Mouse (Mus musculus): Measurements from ENCODE around the gene Arid1a. TPM values are rescaled to one million over a fixed set of nuclear protein-coding genes. Genes with fewer than 3 reads are reported as not detected.
A peak's percentile ranks its signal among the peaks of the same experiment; 100 is the strongest.

Arid1a gene
- polyA plus RNA-seq, 1 experiment, result 52.1 TPM

DNA sequence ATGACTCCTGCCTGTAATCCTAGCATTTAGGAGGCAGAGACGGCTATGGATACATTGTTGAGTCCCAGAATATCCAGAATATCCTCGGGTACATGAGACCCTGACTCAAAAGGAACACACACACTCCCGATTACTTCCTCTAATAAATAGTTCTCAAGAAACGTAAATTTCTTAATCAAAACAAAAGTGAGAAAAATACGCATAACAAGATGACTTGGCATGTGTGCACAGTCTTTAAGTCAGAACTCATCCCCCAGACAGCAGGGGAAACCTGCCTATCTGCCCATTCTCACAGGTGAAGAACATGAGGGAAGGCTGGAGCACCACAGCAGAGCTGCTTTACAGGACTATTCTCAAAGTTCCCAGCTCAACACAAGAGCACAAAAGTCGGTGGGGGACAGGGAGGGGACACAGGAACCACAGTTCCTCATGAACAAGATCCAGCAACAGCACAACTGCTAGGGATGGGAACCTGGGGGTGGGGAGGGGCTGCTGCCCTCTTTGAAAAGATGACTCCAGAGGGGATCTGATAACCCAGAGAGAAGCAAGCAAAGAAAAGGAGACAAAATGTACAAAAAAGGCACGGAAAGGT, 6.3 kb downstream of the Arid1a start:
- Histone ChIP-seq H3K4me3 (ENCODE audit: insufficient read depth, low read length) (peak overlapping the region; percentile 73), H3K4me1 (ENCODE audit: control insufficient read depth, insufficient read depth, low read length) (peaks cover 15% of the 10 kb centered on the region), H3K27ac (ENCODE audit: insufficient read depth, low read length) (no peak overlapping the region)
- TF ChIP-seq POLR2A (IDR thresholded peaks at IDR 0.05; ENCODE audit: low read depth, low read length) (no peak), CTCF (IDR thresholded peaks at IDR 0.05; ENCODE audit: borderline replicate concordance, insufficient read depth, low read length) (no peak)

DNA sequence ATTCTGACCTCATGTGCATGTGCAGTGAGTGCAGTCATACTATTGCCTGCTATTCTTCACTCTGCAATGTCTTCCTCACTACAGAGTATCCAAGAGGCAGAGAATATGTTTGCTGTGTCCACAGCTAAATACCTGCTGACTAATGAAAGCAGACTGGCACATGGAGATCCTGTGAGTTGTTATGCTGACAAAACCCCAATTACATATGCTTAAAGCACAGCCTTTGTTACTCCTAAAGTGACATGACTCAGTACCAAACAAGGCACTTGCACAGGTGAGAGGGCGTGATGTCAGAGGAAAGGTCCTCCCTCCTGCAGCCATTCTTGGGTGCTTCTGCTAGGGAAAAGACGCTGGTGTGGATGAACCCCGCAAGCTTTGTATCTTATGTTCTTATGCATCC, 21.3 kb downstream of the Arid1a start:
- TF ChIP-seq CTCF (IDR thresholded peaks at IDR 0.05; ENCODE audit: borderline replicate concordance, insufficient read depth, low read length) (no peak), POLR2A (IDR thresholded peaks at IDR 0.05; ENCODE audit: low read depth, low read length) (no peak)
- Histone ChIP-seq H3K4me3 (ENCODE audit: insufficient read depth, low read length) (no peak overlapping the region), H3K4me1 (ENCODE audit: control insufficient read depth, insufficient read depth, low read length) (peaks cover 3% of the 10 kb centered on the region), H3K27ac (ENCODE audit: insufficient read depth, low read length) (no peak overlapping the region)

DNA sequence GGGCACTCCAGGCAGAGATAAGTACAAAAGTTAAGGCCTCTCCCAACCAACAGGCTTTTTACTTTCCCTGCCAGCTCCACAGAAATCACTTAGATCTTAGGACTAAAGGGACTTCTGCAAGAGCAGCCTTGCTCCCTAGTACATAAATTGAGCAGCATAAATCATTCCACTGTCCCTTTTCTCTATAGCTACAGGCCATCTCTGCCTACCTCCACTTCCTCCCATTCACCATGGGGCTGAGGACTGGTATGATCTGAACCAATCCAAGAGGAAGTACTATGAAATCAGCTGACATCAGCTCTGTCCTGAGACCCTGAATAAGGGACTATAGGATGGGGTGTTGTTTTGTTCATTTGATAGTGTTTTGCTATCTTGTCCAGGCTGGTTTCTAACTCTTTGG, 26.4 kb downstream of the Arid1a start:
- Histone ChIP-seq H3K4me1 (ENCODE audit: control insufficient read depth, insufficient read depth, low read length) (peaks cover 14% of the 10 kb centered on the region), H3K27ac (ENCODE audit: insufficient read depth, low read length) (peak overlapping the region; percentile 3; the same call in 1 of the 2 replicates), H3K4me3 (ENCODE audit: insufficient read depth, low read length) (no peak overlapping the region; the same call in 1 of the 2 replicates)
- TF ChIP-seq CTCF (IDR thresholded peaks at IDR 0.05; ENCODE audit: borderline replicate concordance, insufficient read depth, low read length), result no peak
- no peak for TF ChIP-seq POLR2A (IDR thresholded peaks at IDR 0.05; ENCODE audit: low read depth, low read length)

DNA sequence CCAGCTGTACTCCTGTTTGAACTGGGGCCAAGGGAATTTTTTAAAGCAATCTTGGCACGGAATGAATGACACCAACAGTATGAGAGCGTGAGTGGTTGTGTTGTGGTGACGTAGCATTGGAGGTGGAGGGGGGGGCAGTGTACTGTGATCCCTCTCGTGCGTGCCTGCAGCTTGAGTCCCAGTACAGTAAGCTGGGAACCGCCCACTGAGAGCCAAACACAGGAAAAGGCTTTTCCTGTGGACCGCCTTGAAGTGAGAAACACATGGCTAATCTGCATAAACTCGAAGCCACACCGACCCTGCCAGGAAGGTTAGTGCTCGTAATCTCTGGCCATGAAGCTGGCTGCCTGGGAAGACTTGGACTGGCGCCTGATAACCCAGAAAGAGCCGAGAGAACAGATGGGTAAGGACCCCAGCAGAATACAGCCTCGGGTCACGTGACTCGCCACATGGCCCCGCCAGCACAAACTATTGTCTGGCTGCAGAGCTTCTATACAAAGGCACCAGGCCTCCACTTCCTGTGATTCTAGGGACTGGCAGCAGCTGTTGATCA, 27.0 kb downstream of the Arid1a start:
- Histone ChIP-seq H3K27ac (ENCODE audit: insufficient read depth, low read length) (peak overlapping the region; percentile 3; the same call in 1 of the 2 replicates), H3K4me3 (ENCODE audit: insufficient read depth, low read length) (no peak overlapping the region; the same call in 1 of the 2 replicates), H3K4me1 (ENCODE audit: control insufficient read depth, insufficient read depth, low read length) (peaks cover 14% of the 10 kb centered on the region)
- no peak for TF ChIP-seq CTCF (IDR thresholded peaks at IDR 0.05; ENCODE audit: borderline replicate concordance, insufficient read depth, low read length)
- TF ChIP-seq POLR2A (IDR thresholded peaks at IDR 0.05; ENCODE audit: low read depth, low read length), result no peak

DNA sequence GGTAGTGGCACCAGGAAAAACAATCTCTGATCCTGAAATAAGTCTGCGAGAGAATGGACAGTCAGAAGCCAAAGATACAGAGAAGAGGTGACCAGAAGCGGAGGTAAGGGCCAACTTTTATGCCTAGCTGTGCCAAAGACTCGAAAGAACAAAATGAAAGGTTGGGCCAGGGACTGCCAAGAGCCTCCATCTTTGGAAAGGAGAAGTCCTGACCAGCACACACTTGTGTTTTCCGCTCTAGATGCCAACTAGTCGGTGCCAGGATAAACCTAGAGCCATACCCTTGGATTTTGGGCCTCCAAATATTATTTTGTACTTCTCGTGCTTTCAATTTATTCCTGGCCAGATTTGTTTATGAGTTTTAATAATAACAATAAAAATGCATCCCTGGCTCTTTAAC, 27.6 kb downstream of the Arid1a start:
- no peak for TF ChIP-seq CTCF (IDR thresholded peaks at IDR 0.05; ENCODE audit: borderline replicate concordance, insufficient read depth, low read length)
- TF ChIP-seq POLR2A (IDR thresholded peaks at IDR 0.05; ENCODE audit: low read depth, low read length), result no peak
- H3K4me3 ChIP-seq (ENCODE audit: insufficient read depth, low read length), result no peak overlapping the region
- no peak overlapping the region for H3K27ac ChIP-seq (ENCODE audit: insufficient read depth, low read length)
- H3K4me1 ChIP-seq (ENCODE audit: control insufficient read depth, insufficient read depth, low read length), result peaks cover 14% of the 10 kb centered on the region

DNA sequence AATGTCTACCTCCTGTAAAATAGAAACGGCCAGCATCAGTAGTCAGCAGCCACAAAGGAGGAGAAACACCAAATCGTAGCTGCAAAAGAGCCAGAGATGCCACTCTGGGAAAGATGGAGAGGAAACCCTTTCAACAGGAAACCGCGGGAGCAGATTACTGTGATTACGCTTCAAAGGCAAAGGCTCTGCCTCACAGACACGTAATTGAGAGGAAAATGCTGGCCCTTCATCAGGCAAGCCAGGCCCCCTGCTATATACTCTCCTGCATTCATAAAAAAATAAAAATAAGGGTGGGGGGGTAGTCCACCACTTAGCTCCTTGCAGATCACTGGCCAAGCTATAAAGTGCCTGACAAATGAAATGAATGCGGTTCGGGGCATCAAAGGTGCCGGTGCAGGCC, 28.3 kb downstream of the Arid1a start:
- Histone ChIP-seq H3K4me3 (ENCODE audit: insufficient read depth, low read length) (no peak overlapping the region), H3K27ac (ENCODE audit: insufficient read depth, low read length) (no peak overlapping the region), H3K4me1 (ENCODE audit: control insufficient read depth, insufficient read depth, low read length) (peaks cover 14% of the 10 kb centered on the region)
- TF ChIP-seq POLR2A (IDR thresholded peaks at IDR 0.05; ENCODE audit: low read depth, low read length) (no peak), CTCF (IDR thresholded peaks at IDR 0.05; ENCODE audit: borderline replicate concordance, insufficient read depth, low read length) (no peak)

DNA sequence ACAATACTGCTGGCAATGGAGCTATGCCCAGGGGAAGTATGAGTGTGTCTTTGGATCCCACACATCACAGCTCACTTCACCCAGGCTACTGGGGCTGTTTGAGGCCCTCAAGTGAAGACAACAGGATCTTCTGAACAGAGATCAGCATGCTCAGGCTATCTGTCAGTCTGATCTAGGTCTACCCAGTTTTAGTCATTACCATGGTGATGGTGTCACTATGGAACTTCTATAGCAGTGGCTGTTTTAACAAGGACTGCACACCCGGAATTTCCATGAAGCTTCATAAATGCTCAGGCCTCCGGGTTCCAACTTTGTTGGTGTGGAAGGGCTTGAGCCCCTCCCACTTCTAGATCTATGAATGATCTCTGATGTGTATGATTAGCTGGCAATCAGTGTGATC, 30.9 kb downstream of the Arid1a start:
- H3K4me1 ChIP-seq (ENCODE audit: control insufficient read depth, insufficient read depth, low read length), result peaks cover 14% of the 10 kb centered on the region
- no peak overlapping the region for H3K4me3 ChIP-seq (ENCODE audit: insufficient read depth, low read length)
- H3K27ac ChIP-seq (ENCODE audit: insufficient read depth, low read length), result no peak overlapping the region
- TF ChIP-seq POLR2A (IDR thresholded peaks at IDR 0.05; ENCODE audit: low read depth, low read length) (no peak), CTCF (IDR thresholded peaks at IDR 0.05; ENCODE audit: borderline replicate concordance, insufficient read depth, low read length) (no peak)

DNA sequence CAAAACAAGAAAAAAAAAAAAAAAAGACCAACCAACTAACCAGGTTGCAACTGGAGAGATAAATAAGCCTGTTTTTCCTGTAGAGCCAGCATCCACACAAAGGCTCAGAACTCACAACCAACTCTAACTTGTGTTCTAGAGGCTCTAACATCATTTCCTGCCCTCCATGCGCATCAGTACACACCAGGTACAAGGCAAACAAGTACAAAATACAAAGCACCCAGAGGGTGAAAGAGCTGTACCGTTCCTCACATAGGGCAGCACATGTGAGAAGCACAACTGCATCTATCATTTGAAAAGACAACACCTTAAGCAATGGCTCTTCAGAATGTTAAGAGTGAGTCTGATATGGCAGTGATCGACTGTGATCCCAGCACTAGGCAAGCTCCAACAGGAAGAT, 36.8 kb downstream of the Arid1a start:
- Histone ChIP-seq H3K4me3 (ENCODE audit: insufficient read depth, low read length) (no peak overlapping the region), H3K4me1 (ENCODE audit: control insufficient read depth, insufficient read depth, low read length) (no peaks in the 10 kb centered on the region), H3K27ac (ENCODE audit: insufficient read depth, low read length) (no peak overlapping the region)
- TF ChIP-seq POLR2A (IDR thresholded peaks at IDR 0.05; ENCODE audit: low read depth, low read length) (no peak), CTCF (IDR thresholded peaks at IDR 0.05; ENCODE audit: borderline replicate concordance, insufficient read depth, low read length) (no peak)

DNA sequence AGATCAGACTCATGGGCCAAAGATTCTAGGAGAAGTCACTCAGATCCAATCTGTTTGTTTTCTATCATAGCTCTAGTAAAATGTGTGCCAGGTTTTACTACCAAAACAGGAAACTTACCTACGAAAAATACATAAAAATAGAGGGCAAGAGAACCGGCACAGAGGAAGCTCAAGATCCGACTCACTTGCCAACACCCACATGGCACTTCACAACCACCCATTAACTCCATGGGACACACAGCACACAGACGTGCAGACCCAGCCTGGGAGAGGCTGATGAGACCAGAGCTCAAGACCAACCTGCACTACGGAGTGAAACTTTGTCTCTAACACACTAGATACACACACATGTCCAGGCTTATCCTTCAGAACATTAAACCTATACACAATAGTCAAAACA, 43.8 kb downstream of the Arid1a start:
- no peak overlapping the region for H3K4me3 ChIP-seq (ENCODE audit: insufficient read depth, low read length)
- TF ChIP-seq POLR2A (IDR thresholded peaks at IDR 0.05; ENCODE audit: low read depth, low read length), result no peak
- no peak for TF ChIP-seq CTCF (IDR thresholded peaks at IDR 0.05; ENCODE audit: borderline replicate concordance, insufficient read depth, low read length)
- peaks cover 4% of the 10 kb centered on the region; the same call in 1 of the 2 replicates for H3K4me1 ChIP-seq (ENCODE audit: control insufficient read depth, insufficient read depth, low read length)
- H3K27ac ChIP-seq (ENCODE audit: insufficient read depth, low read length), result no peak overlapping the region

DNA sequence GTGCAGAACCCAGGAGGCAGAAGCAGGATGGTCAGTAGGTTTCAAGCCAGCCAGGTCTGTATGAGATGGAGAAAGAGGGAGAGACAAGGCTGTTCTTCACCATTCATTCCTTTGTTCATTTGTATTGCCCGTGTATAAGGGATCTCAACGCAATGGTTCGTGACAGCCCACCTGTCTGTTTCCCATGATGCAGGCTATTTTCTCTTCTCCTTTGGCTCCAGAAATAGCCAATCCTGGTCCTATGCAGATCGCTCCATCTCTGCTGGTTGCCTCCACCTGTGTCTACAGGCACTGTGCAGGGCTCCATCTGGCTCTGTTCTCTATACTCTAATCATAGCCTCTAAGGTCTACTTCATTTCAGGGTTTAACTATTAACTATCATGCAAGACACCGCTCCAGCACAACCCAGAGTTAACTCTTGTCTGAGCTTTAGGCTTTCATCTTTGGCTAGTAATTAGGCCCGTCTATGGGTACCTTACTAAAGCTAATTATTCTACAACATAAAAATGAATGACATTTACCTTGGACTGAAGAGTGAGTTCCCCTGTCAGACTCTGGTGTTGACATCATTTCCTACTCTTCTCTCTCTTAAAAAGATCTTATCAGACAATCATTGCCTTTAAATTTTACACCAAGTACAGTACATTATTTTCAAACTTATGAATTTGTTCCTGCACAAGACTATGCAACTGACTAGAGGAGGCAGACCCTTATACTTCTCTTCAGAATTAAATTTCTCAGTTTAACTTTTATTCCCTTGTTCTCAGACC, 45.1 kb downstream of the Arid1a start:
- H3K27ac ChIP-seq (ENCODE audit: insufficient read depth, low read length), result no peak overlapping the region
- TF ChIP-seq CTCF (IDR thresholded peaks at IDR 0.05; ENCODE audit: borderline replicate concordance, insufficient read depth, low read length), result no peak
- TF ChIP-seq POLR2A (IDR thresholded peaks at IDR 0.05; ENCODE audit: low read depth, low read length), result no peak
- peaks cover 15% of the 10 kb centered on the region for H3K4me1 ChIP-seq (ENCODE audit: control insufficient read depth, insufficient read depth, low read length)
- no peak overlapping the region for H3K4me3 ChIP-seq (ENCODE audit: insufficient read depth, low read length)

Measured in embryonic fibroblast, embryonic 13.5 days (primary cell).